Mouse (Mus musculus): ENCODE data around the gene Ralgapa2. TPM values are rescaled to one million over a fixed set of nuclear protein-coding genes. Genes with fewer than 3 reads are reported as not detected.

Gene Ralgapa2
- polyA plus RNA-seq, 1 experiment: 3.9 TPM

DNA sequence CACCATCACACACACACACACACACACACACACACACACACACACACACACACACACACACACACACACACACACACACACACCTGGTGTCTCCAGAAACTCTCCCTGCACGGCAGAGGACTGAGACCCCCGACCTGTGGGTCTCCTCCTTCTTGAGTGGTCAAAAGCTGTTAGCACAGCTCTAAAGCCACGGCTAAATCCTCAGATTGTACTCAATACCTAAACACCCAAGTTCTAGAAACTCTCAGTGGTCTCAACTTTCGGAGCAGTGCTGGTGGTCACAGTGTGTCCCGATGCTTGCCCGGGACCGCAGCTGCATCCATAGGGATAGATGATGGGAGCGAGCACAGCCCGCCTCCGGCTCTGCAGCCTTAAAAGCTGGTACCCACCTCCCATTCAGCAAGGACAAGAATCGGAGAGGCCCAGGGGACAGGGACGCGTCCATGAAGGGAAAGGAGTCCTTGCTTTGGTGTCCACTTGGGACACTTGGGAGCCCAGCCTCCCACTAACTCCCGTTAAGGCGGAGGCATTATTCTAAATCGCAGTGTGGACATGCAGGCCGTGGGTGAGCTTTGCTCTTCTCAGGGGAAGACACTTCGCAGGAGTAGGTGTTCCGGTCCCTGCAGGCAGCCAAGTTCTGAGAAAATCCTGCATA, 293.1 kb downstream of the Ralgapa2 start:
- H3K27ac ChIP-seq (ENCODE audit: insufficient read depth, low read length): no peak overlapping the region
- H3K4me3 ChIP-seq (ENCODE audit: insufficient read depth, low read length): no peak overlapping the region
- H3K4me1 ChIP-seq (ENCODE audit: control insufficient read depth, insufficient read depth, low read length): no peaks in the 10 kb centered on the region; the same call in 1 of the 2 replicates
- TF ChIP-seq CTCF (IDR thresholded peaks at IDR 0.05; ENCODE audit: borderline replicate concordance, insufficient read depth, low read length): no peak

DNA sequence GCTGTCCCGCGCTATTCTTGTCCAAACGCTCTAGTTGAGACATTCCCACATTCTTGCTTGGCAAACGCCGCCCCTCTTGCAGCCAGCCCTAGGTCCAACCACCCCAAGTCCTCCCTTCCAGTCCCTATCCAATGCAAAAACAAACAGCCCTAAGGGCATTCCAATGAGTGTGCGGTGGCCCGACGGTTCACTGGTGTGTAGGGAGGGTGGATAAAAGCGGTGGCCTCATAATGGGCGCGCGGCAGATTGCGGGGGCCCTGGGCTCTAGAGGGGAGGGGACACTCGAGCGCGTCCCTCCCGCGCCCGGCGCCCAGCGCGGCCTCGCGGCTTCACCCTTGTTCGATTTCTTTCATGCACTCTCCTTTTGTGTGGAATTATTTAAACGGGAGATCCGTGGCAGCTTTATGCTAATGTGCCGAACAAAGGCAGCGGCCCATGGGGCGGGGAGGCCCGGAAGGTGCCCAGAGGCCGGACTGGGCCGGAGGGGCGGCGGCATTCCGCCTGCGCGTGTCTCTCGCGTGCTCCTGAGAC, 293.9 kb downstream of the Ralgapa2 start:
- no peak for TF ChIP-seq POLR2A (IDR thresholded peaks at IDR 0.05; ENCODE audit: low read depth, low read length)
- no peak for TF ChIP-seq CTCF (IDR thresholded peaks at IDR 0.05; ENCODE audit: borderline replicate concordance, insufficient read depth, low read length)
- Histone ChIP-seq H3K27ac (ENCODE audit: insufficient read depth, low read length) (no peak overlapping the region), H3K4me1 (ENCODE audit: control insufficient read depth, insufficient read depth, low read length) (no peaks in the 10 kb centered on the region; the same call in 1 of the 2 replicates), H3K4me3 (ENCODE audit: insufficient read depth, low read length) (no peak overlapping the region)

DNA sequence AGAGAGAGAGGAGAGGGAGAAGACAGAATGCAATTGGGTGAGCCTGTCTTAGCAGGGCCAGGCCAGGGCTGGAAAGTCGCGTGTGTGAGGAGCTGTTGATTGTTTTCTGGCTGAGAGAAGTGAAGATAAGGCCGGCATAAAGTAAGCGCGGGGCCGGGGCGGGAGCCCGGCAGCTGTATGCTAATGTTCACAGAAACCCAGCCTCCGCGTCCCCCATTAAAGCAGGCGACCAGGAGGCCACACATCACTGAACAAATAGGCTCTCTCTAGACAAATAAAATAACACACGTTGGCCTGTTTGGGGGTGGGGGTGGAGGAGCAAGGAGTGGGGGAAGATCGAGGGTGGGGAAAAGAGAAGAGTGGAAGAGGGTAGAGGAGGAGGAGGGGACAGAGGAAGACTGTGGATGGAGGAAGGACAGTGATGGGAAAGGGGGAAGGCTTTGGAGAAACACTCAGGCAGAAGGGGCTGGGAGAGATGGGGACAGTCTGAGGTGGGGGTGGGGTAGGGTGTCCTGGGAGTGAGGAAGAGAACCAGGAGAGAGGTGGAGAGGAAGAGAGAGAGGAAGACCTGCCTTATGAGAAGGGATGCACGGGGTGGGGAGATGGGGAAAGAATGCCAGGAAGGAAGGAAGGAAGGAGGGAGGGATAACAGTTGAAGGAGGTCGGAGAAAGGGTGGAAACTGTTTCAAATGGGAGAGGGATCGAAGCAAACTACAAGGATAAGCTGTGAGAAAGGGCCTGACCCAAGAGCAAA, 294.7 kb downstream of the Ralgapa2 start:
- TF ChIP-seq CTCF (IDR thresholded peaks at IDR 0.05; ENCODE audit: borderline replicate concordance, insufficient read depth, low read length) (no peak), POLR2A (IDR thresholded peaks at IDR 0.05; ENCODE audit: low read depth, low read length) (no peak)
- Histone ChIP-seq H3K4me3 (ENCODE audit: insufficient read depth, low read length) (no peak overlapping the region), H3K27ac (ENCODE audit: insufficient read depth, low read length) (no peak overlapping the region), H3K4me1 (ENCODE audit: control insufficient read depth, insufficient read depth, low read length) (no peaks in the 10 kb centered on the region; the same call in 1 of the 2 replicates)

DNA sequence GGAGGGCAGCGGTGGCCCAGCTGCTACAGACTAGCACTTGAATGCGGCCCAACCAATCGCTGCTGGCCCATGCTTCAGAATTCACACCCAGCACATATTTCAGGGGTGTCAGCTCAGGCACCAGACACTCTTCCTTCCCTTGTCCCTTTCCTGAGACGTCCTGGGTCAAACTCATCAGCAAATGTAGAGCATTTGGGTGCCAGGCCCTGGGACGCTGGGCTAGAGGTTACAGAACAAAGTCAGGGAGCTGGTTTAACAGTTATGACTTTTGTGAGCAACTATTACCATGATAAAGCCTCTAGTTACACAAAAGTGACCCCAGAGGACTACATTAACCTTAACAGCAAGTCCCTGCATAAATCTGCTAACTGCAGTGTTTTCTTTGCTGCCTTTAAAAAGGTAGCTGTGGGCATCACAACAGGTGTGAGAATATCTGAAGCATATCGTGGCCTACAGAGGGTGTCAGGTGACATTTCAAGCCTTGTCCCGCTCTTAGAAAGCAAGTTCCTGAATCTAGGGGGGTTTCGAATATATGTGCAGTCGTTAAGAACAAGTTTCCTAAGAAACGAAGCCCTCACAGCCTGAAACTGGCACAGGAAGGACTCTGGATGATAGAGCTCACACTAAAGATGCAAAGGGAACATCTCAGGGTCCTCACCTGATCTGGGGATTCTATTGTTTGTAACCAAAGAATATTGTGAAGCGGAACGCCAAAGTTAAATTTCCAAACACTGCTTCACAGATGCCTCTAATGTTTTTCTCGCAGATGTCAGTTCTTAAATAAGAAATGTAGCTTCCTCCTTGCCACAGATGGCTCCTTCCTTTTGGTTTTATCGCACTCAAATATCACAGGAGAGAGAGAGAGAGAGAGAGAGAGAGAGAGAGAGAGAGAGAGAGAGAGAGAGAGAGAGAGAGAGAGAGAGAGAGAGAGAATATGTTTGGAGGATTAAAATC, 295.8 kb downstream of the Ralgapa2 start:
- no peak overlapping the region for H3K4me3 ChIP-seq (ENCODE audit: insufficient read depth, low read length)
- H3K27ac ChIP-seq (ENCODE audit: insufficient read depth, low read length): no peak overlapping the region
- no peak for TF ChIP-seq CTCF (IDR thresholded peaks at IDR 0.05; ENCODE audit: borderline replicate concordance, insufficient read depth, low read length)
- no peak for TF ChIP-seq POLR2A (IDR thresholded peaks at IDR 0.05; ENCODE audit: low read depth, low read length)
- no peaks in the 10 kb centered on the region; the same call in 1 of the 2 replicates for H3K4me1 ChIP-seq (ENCODE audit: control insufficient read depth, insufficient read depth, low read length)

DNA sequence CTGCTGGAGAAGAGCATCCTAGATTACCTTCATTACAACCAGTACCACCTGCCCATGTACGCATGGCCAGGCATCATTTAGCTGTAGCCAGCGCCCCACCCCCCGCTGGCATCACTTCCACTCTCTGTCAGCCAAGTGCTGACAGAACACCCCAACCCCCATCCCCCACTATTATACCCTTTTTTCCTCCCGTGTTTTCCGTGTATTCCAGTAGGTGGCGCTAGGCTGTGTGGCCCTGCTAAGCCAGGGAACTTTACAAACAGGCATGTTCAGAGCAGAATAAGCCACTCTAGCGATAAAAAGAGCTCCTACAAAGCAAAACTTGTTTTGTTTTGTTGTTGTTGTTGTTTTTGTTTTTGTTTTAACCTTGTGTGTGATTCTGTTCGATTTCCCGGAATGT, 297.4 kb downstream of the Ralgapa2 start:
- peak; percentile 70; the same call in 1 of the 2 replicates for TF ChIP-seq CTCF (IDR thresholded peaks at IDR 0.05; ENCODE audit: borderline replicate concordance, insufficient read depth, low read length)
- no peak for TF ChIP-seq POLR2A (IDR thresholded peaks at IDR 0.05; ENCODE audit: low read depth, low read length)
- no peaks in the 10 kb centered on the region for H3K4me1 ChIP-seq (ENCODE audit: control insufficient read depth, insufficient read depth, low read length)
- H3K4me3 ChIP-seq (ENCODE audit: insufficient read depth, low read length): no peak overlapping the region
- H3K27ac ChIP-seq (ENCODE audit: insufficient read depth, low read length): no peak overlapping the region

DNA sequence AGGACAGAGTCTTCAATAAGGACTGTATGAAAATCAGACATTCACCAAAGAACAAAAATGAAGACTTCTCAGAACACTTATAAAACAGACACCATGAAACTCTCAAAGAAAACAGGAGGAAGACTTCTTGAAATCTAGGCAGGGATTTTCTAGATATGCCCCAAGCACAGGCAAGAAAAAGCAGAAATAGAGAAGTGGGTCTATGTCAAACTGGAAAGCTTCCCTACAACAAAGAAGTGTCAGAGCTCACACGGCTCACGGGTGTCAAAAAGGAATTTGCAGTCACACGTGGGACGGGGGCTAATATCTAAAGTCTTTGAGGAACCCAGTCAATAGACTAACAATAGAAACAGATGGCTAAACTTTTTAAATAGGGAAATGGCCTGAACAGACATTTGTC, 301.2 kb downstream of the Ralgapa2 start:
- Histone ChIP-seq H3K4me3 (ENCODE audit: insufficient read depth, low read length) (no peak overlapping the region), H3K27ac (ENCODE audit: insufficient read depth, low read length) (no peak overlapping the region), H3K4me1 (ENCODE audit: control insufficient read depth, insufficient read depth, low read length) (no peaks in the 10 kb centered on the region)
- TF ChIP-seq POLR2A (IDR thresholded peaks at IDR 0.05; ENCODE audit: low read depth, low read length) (no peak), CTCF (IDR thresholded peaks at IDR 0.05; ENCODE audit: borderline replicate concordance, insufficient read depth, low read length) (no peak)

DNA sequence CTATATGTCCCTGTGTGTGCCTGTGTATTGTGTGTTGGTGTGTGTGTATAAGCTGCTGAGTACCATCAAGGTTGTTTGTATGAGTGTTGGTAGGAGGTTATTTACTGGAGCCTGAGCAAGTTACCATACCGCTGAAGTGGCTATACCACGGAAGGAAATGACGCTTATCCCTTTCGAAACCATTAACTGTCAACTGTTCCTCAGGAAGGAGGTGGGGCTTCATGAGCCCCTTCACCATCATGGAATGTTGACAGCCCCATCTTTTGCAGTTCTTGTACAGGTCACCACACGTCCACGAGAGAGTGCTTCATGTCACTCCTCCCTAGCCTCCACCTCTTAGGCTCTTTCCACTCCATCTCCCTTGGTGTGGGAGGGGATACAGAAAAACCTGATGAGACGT, 314.2 kb downstream of the Ralgapa2 start:
- H3K4me1 ChIP-seq (ENCODE audit: control insufficient read depth, insufficient read depth, low read length): no peaks in the 10 kb centered on the region
- H3K4me3 ChIP-seq (ENCODE audit: insufficient read depth, low read length): no peak overlapping the region
- TF ChIP-seq POLR2A (IDR thresholded peaks at IDR 0.05; ENCODE audit: low read depth, low read length) (no peak), CTCF (IDR thresholded peaks at IDR 0.05; ENCODE audit: borderline replicate concordance, insufficient read depth, low read length) (no peak)
- no peak overlapping the region for H3K27ac ChIP-seq (ENCODE audit: insufficient read depth, low read length)

DNA sequence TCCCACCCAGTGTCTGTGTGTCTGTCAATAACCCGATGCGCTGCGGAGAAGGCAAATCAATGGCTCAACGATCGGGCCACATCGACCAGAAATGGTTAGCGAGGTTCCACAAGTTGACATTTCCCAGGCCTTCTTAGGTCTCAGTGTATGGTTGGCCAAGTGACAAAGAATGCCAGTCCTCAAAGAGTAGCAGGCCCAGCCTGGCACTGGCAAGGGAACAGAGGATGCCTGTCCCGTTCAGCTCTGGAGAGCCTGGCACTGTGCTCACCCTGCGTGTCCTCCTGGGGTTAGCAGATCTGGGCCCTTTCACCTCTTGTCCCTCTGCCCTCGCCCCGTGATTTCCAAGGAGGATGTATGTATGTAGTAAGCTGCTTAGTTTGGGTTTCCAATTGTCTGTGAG, 316.0 kb downstream of the Ralgapa2 start:
- TF ChIP-seq CTCF (IDR thresholded peaks at IDR 0.05; ENCODE audit: borderline replicate concordance, insufficient read depth, low read length) (no peak), POLR2A (IDR thresholded peaks at IDR 0.05; ENCODE audit: low read depth, low read length) (no peak)

More for the DNA sequence above, 316.0 kb downstream of the Ralgapa2 start:
- Histone ChIP-seq H3K27ac (ENCODE audit: insufficient read depth, low read length) (no peak overlapping the region), H3K4me3 (ENCODE audit: insufficient read depth, low read length) (no peak overlapping the region), H3K4me1 (ENCODE audit: control insufficient read depth, insufficient read depth, low read length) (no peaks in the 10 kb centered on the region)
